Mouse (Mus musculus): ENCODE results near the gene Plxnb2.

The Plxnb2 gene

GRCm38 (mm10) chr15:89127364-89127940, 53.1 kb downstream of the Plxnb2 start:
- no peak for DNase-seq (ENCODE audit: low spot score)

GRCm38 (mm10) chr15:89126622-89127021, 54.0 kb downstream of the Plxnb2 start:
- DNase-seq (ENCODE audit: low spot score): no peak

GRCm38 (mm10) chr15:89125351-89125750, 55.2 kb downstream of the Plxnb2 start:
- no peak for DNase-seq (ENCODE audit: low spot score)

- no peak for DNase-seq (ENCODE audit: low spot score)
These were observed 56.3 kb downstream of the Plxnb2 start for GRCm38 (mm10) chr15:89124312-89124711.

GRCm38 (mm10) chr15:89123595-89123994, 57.0 kb downstream of the Plxnb2 start:
- peak; percentile 64 for DNase-seq (ENCODE audit: low spot score)

GRCm38 (mm10) chr15:89122649-89123366, 57.8 kb downstream of the Plxnb2 start, which contains the start of gene Tubgcp6:
Gene Tubgcp6 (minus strand): TSS chr15:89123112.
- peak; percentile 98 for DNase-seq (ENCODE audit: low spot score)

GRCm38 (mm10) chr15:89118007-89118406, 62.6 kb downstream of the Plxnb2 start:
- DNase-seq (ENCODE audit: low spot score): no peak

GRCm38 (mm10) chr15:89110147-89110546, 70.4 kb downstream of the Plxnb2 start:
- no peak for DNase-seq (ENCODE audit: low spot score)

GRCm38 (mm10) chr15:89106976-89107375, 73.6 kb downstream of the Plxnb2 start:
- DNase-seq (ENCODE audit: low spot score): no peak

GRCm38 (mm10) chr15:89106073-89106472, 74.5 kb downstream of the Plxnb2 start:
- DNase-seq (ENCODE audit: low spot score): no peak

Measured in embryo, embryonic 10.5 days (tissue).